Mouse (Mus musculus) embryonic facial prominence, embryonic 12.5 days (tissue): ENCODE data around the gene Oma1. TPM values are rescaled to one million over a fixed set of nuclear protein-coding genes. Genes with fewer than 3 reads are reported as not detected.

Experiments used
- ATAC-seq: fragments of 200-750 bp; cut with Nextera tagmentation; 2 replicates; pipeline ENCODE4 v1.8.0; 2017; ENCODE audit not compliant: insufficient number of reproducible peaks, insufficient read depth, low FRiP score, low TSS enrichment
- H3K27ac ChIP-seq: fragments of 300-500 bp; sonication (generic); 2 replicates; pipeline ENCODE4 v1.5.1; 2016; ENCODE audit warnings: mild to moderate bottlenecking
- H3K27me3 ChIP-seq: fragments of 300-500 bp; sonication (generic); 2 replicates; pipeline ENCODE4 v1.6.1; 2016; ENCODE audit warnings: mild to moderate bottlenecking, moderate library complexity
- H3K36me3 ChIP-seq: fragments of 300-500 bp; sonication (generic); 2 replicates; pipeline ENCODE4 v1.6.1; 2016; ENCODE audit warnings: mild to moderate bottlenecking
- H3K4me1 ChIP-seq: fragments of 300-500 bp; sonication (generic); 2 replicates; pipeline ENCODE4 v1.6.1; 2016
- H3K4me2 ChIP-seq: fragments of 300-500 bp; sonication (generic); replicated peaks from 2 replicates; pipeline ENCODE4 v1.6.1; 2016; ENCODE audit warnings: mild to moderate bottlenecking, moderate library complexity
- H3K4me3 ChIP-seq: fragments of 300-500 bp; sonication (generic); 2 replicates; pipeline ENCODE4 v1.5.1; 2016; ENCODE audit warnings: mild to moderate bottlenecking
- H3K9ac ChIP-seq: fragments of 300-500 bp; sonication (generic); 2 replicates; pipeline ENCODE4 v1.6.1; 2016; ENCODE audit warnings: mild to moderate bottlenecking, moderate library complexity
- H3K9me3 ChIP-seq: fragments of 300-500 bp; sonication (generic); 2 replicates; pipeline ENCODE4 v1.6.1; 2016; ENCODE audit warnings: mild to moderate bottlenecking, moderate library complexity
- WGBS: fragments of 180-500 bp; shearing (Covaris S2); methylation state at CpG from one replicate; pipeline ENCODE4 v1.1.7; 2016; 5-methylcytosine and 5-hydroxymethylcytosine counted together
- polyA plus RNA-seq: library from polyadenylated mRNA; unstranded; fragments of >200 nt; fragmentation: Nextera tagmentation; extraction: Ambion mirVana; gene quantifications from 2 replicates; pipeline ENCODE4 v1.2.1, GENCODE M21; 2016

Gene Oma1
- polyA plus RNA-seq, 1 experiment from 2014 or later: 19.1 TPM

DNA sequence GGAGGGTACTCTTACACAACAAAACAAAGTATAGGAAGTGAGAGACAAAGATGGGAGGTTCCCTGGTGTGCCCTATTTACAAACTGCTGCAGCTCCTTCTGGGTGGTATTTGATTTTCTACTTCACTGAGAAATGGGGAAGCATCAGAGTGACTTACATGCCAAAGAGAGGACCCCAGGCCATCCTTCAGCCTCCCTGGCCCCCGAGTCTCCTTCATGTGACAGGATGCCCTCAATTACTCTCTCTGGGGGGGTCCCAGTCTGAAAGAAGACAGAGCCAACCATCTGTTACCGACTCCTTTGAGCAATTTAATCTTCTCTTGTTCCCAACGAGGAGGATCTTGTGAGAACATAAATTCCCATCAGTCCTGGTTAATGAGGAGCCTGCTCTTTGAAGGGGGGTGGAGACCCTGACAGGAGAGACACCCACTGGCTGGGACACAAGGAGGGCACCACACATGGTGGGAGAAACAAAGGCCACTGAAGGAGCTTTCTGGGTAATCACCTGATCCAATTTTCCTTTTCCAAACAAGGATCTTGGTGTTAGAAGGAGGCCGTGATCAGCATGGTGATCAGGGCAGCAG, 96.7 kb downstream of the Oma1 start:
- H3K27me3 ChIP-seq: no peaks in the 10 kb centered on the region
- H3K36me3 ChIP-seq: no peaks in the 10 kb centered on the region
- no peaks in the 10 kb centered on the region for H3K4me1 ChIP-seq
- ATAC-seq: no peak
- no peak overlapping the region for H3K4me2 ChIP-seq
- H3K9ac ChIP-seq: no peak overlapping the region
- H3K9me3 ChIP-seq: no peaks in the 10 kb centered on the region
- 19% methylated on average over 4 of the region's 4 CpGs for WGBS
- no peak overlapping the region for H3K27ac ChIP-seq
- no peak overlapping the region for H3K4me3 ChIP-seq

Other genes starting within 250 kb of the Oma1 start
- 50.2 and 56.3 TPM in 2 replicates for gene Mier1, start 199.4 kb upstream of the Oma1 start, polyA plus RNA-seq
- gene Wdr78, start 199.3 kb upstream of the Oma1 start, polyA plus RNA-seq: 5.7 and 6.0 TPM in 2 replicates
- 13.5 and 14.9 TPM in 2 replicates for gene Slc35d1, start 98.6 kb upstream of the Oma1 start, polyA plus RNA-seq
- gene 4921539E11Rik, start 22.9 kb upstream of the Oma1 start, polyA plus RNA-seq: not detected in 2 replicates